Mouse (Mus musculus) thymus, adult 2 months (tissue): ENCODE results near the gene Ap1g1.

ENCODE experiments used
- CTCF ChIP-seq: fragments of 200-500 bp; IDR thresholded peaks from 2 replicates; pipeline ENCODE4 v1.5.1; 2012; ENCODE audit warnings: mild to moderate bottlenecking, control low read depth, low read length, moderate library complexity, borderline replicate concordance; ENCODE audit not compliant: control insufficient read depth, poor library complexity, insufficient read depth; ENCODE audit errors: extremely low read depth
- POLR2A ChIP-seq: fragments of 200-500 bp; IDR thresholded peaks from 2 replicates; pipeline ENCODE4 v1.6.1; 2012; ENCODE audit warnings: mild to moderate bottlenecking, low read length, control low read depth, moderate library complexity; ENCODE audit not compliant: control insufficient read depth, poor library complexity, insufficient read depth; ENCODE audit errors: extremely low read depth

- TF ChIP-seq POLR2A = no peak
- TF ChIP-seq CTCF = no peak
Observed at GRCm38 (mm10) chr8:109799245-109799644, 20.9 kb downstream of the Ap1g1 start.
